Mouse (Mus musculus) stomach, embryonic 16.5 days (tissue): Measurements from ENCODE around the gene Prss38. TPM values are rescaled to one million over a fixed set of nuclear protein-coding genes. Genes with fewer than 3 reads are reported as not detected.

Experiments
- ATAC-seq: fragments of 200-750 bp; cut with Nextera tagmentation; 2 replicates; pipeline ENCODE4 v1.8.0; 2017; ENCODE audit warnings: moderate number of reproducible peaks, moderate TSS enrichment; ENCODE audit not compliant: insufficient read depth, low FRiP score
- H3K27ac ChIP-seq: fragments of 300-500 bp; sonication (generic); 2 replicates; pipeline ENCODE4 v1.5.1; 2014; ENCODE audit warnings: low read length
- H3K27me3 ChIP-seq: fragments of 300-500 bp; sonication (generic); 2 replicates; pipeline ENCODE4 v1.6.1; 2014; ENCODE audit warnings: low read length, control low read depth, mixed read lengths; ENCODE audit not compliant: control insufficient read depth, insufficient read depth
- H3K36me3 ChIP-seq: fragments of 300-500 bp; sonication (generic); 2 replicates; pipeline ENCODE4 v1.6.1; 2014; ENCODE audit warnings: low read length; ENCODE audit not compliant: control insufficient read depth, insufficient read depth
- H3K4me1 ChIP-seq: fragments of 300-500 bp; sonication (generic); 2 replicates; pipeline ENCODE4 v1.6.1; 2014; ENCODE audit warnings: low read length, control low read depth, mixed read lengths; ENCODE audit not compliant: control insufficient read depth, insufficient read depth
- H3K4me2 ChIP-seq: fragments of 300-500 bp; sonication (generic); 2 replicates; pipeline ENCODE4 v1.6.1; 2014; ENCODE audit warnings: low read depth, low read length, mixed read lengths
- H3K4me3 ChIP-seq: fragments of 300-500 bp; sonication (generic); replicated peaks from 2 replicates; pipeline ENCODE4 v1.5.1; 2014; ENCODE audit warnings: mild to moderate bottlenecking, low read length
- H3K9ac ChIP-seq: fragments of 300-500 bp; sonication (generic); 2 replicates; pipeline ENCODE4 v1.6.1; 2014; ENCODE audit warnings: low read length
- H3K9me3 ChIP-seq: fragments of 300-500 bp; sonication (generic); replicated peaks from 2 replicates; pipeline ENCODE4 v1.6.1; 2016; ENCODE audit warnings: low read length, control low read depth; ENCODE audit not compliant: control insufficient read depth
- WGBS: fragments of 180-500 bp; shearing (Covaris S2); extraction: QIAGEN DNeasy Blood & Tissue Kit; methylation state at CpG from one replicate; pipeline ENCODE4 v1.1.7; 2014; 5-methylcytosine and 5-hydroxymethylcytosine counted together
- polyA plus RNA-seq: library from polyadenylated mRNA; unstranded; fragments of >200 nt; fragmentation: Nextera tagmentation; extraction: Ambion mirVana; gene quantifications from 2 replicates; pipeline ENCODE4 v1.2.1, GENCODE M21; 2015

Gene Prss38
- not detected in 2 replicates for polyA plus RNA-seq

DNA sequence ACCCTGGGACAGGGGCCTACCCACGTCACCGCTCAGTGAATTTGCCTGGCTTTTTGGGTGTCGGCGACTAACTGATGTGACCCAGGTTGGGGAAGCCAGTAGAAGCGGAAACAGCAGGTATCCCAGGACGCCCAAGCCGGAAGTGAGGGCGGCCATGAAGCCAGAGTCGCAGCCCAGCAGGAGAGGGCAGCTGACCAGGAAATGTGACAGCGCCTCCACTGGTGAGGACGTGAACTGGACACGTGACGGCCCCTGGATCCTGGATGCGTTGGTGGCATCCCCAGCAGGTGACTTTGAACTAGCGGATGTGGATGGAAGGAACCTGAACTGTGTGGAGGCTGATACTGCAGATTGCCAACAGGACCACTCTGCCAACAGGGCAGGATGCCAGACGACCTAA lies at the start of gene Prss38:
Prss38 (minus strand) TSS at position 183 of the 400 bp plus-strand sequence.
- ATAC-seq: no peak
- no peak within 1 kb of the TSS for H3K9ac ChIP-seq
- 75% methylated on average over 16 of the region's 16 CpGs for WGBS

GRCm38 (mm10) chr11:59423010-59423588 lies 47.6 kb upstream of the Prss38 start:
- Histone ChIP-seq H3K27ac (peak overlapping the region; percentile 70), H3K4me1 (peaks cover 14% of the 10 kb centered on the region), H3K27me3 (no peaks in the 10 kb centered on the region), H3K36me3 (peaks cover 9% of the 10 kb centered on the region), H3K4me3 (no peak overlapping the region), H3K9me3 (no peaks in the 10 kb centered on the region), H3K4me2 (no peak overlapping the region), H3K9ac (0 out of 2 replicates have a peak overlapping the region, but pooled peaks have one; percentile 26)
- 68% methylated on average over 5 of the region's 5 CpGs for WGBS
- ATAC-seq: no peak

More for the DNA sequence above, at the start of gene Prss38:
- no peaks in the 10 kb centered on the region for H3K36me3 ChIP-seq
- no peaks in the 10 kb centered on the region for H3K27me3 ChIP-seq
- H3K27ac ChIP-seq: no peak within 1 kb of the TSS
- H3K4me1 ChIP-seq: no peaks in the 10 kb centered on the region
- H3K4me2 ChIP-seq: no peak within 1 kb of the TSS
- H3K9me3 ChIP-seq: no peaks in the 10 kb centered on the region
- H3K4me3 ChIP-seq: no peak within 1 kb of the TSS

GRCm38 (mm10) chr11:59421967-59422366 lies 46.5 kb upstream of the Prss38 start:
- Histone ChIP-seq H3K9ac (no peak overlapping the region), H3K27me3 (no peaks in the 10 kb centered on the region), H3K4me3 (no peak overlapping the region), H3K36me3 (peaks cover 6% of the 10 kb centered on the region; the same call in 1 of the 2 replicates), H3K4me2 (no peak overlapping the region), H3K9me3 (no peaks in the 10 kb centered on the region), H3K4me1 (peaks cover 14% of the 10 kb centered on the region), H3K27ac (no peak overlapping the region)
- ATAC-seq: no peak
- 89% methylated on average over 2 of the region's 2 CpGs for WGBS

DNA sequence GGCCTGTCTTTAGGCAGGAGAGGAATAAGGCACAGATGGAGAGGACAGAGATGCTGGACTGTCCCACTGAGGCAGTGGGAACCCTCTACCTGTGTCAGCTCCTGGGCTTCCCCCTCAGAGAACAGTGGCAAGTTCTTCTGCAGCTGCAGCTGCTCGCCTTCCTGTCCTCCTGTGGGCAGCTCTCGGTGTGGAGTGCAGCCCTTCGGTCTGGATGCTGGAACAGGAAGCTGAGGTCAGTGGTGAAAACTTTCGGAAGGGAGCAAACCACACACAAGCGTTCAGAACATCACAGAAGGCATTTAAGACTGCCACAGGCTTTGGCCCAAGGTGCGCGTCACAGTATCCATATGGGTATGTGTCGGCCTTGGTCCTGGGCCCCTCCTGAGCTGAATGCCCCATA lies 46.0 kb upstream of the Prss38 start:
- H3K4me3 ChIP-seq: no peak overlapping the region
- 74% methylated on average over 8 of the region's 8 CpGs for WGBS
- H3K9me3 ChIP-seq: no peaks in the 10 kb centered on the region
- no peak overlapping the region for H3K9ac ChIP-seq
- peaks cover 14% of the 10 kb centered on the region for H3K4me1 ChIP-seq
- peaks cover 6% of the 10 kb centered on the region; the same call in 1 of the 2 replicates for H3K36me3 ChIP-seq
- ATAC-seq: no peak
- H3K4me2 ChIP-seq: no peak overlapping the region
- no peaks in the 10 kb centered on the region for H3K27me3 ChIP-seq
- no peak overlapping the region for H3K27ac ChIP-seq

DNA sequence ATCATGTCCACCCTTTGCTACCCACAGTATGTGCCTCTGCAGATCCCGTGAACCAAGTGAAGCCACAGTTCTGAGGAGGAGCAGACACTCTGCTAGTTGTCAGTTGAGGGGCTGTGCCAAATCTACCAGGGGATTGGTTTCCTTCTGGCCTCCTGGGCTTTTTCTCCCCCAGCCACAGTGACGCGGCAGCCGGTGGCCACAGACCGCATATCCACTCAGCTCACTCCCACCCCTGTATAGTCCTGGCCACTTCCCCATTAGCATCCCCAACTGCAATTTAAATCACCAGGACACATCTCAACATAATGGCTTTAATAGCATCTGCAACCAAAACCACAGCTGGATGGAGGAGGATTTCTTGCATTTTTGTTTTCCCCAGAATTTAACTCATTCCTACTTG lies 43.3 kb upstream of the Prss38 start:
- Histone ChIP-seq H3K27me3 (no peaks in the 10 kb centered on the region), H3K9me3 (no peaks in the 10 kb centered on the region), H3K4me1 (peaks cover 12% of the 10 kb centered on the region), H3K27ac (no peak overlapping the region), H3K9ac (no peak overlapping the region), H3K36me3 (0 out of 2 replicates have a peak, but pooled peaks cover under 1% of the 10 kb centered on the region), H3K4me3 (no peak overlapping the region), H3K4me2 (no peak overlapping the region)
- ATAC-seq: no peak
- 65% methylated on average over 5 of the region's 5 CpGs for WGBS

DNA sequence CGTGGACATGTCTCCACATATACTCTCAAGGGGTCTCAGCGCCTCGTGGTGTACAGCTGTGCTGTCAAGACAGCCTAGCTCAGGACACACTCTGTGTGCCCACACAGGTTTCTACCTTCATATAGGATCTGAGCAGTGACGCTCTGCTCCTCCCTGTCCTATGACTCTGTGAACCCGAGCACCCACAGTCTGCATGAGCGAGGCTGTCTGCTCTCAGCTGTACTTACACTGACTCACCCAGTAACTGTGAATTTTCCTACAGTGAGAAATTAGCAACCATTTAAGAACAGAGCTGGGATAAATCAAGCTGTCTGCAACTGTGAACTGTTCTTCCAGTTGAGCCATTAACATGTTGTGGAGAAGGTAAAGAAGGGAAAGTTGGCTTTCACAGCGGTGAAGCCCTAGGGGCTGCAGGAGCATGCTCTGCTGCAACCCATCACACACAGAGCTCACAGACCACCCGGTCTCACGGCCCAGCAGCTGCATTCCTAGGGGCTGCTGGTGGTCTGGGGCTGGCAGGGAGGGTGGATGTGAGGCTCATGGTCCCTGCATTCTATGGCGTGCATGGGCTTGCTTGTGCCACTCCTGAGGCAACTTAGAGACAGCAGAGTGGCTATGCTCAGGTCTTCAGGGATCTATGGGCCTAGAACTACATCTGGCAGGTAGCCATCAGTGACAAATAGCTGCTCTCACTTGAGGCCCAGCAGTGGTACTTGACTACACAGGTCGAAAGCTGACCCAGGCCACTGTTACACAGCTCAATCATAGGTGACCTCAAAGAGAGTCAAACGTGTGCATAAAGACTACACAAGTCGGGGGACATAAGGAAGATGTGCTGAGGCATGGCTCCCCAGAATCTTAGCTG lies 37.8 kb upstream of the Prss38 start:
- H3K27ac ChIP-seq: peak overlapping the region; percentile 3; the same call in 1 of the 2 replicates
- peak; percentile 62; the same call in 1 of the 2 replicates for ATAC-seq
- H3K4me3 ChIP-seq: no peak overlapping the region
- 73% methylated on average over 13 of the region's 13 CpGs for WGBS
- H3K27me3 ChIP-seq: no peaks in the 10 kb centered on the region
- no peak overlapping the region for H3K9ac ChIP-seq
- H3K9me3 ChIP-seq: no peaks in the 10 kb centered on the region
- no peaks in the 10 kb centered on the region for H3K36me3 ChIP-seq
- 0 out of 2 replicates have a peak, but pooled peaks cover 11% of the 10 kb centered on the region for H3K4me1 ChIP-seq
- no peak overlapping the region for H3K4me2 ChIP-seq

DNA sequence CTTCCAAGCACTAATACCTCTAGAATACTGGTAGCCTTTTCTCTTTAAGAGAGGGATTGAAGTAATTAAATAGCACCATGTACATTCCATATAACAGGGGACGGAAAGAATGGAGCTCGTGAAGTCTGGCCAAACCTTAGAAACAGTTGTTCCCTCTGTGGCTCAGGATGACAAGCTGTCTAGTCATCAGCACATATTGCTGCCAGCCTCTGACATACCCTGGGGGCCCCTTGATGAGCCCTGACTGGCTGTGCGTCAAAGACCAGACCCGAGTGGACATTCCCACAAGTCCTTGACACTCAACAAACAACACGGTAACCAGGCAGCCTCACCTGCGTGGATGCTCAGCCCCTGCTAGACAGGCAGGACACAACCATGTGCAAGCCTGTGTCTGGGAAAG lies 36.6 kb upstream of the Prss38 start:
- no peak overlapping the region for H3K4me3 ChIP-seq
- no peaks in the 10 kb centered on the region for H3K27me3 ChIP-seq
- H3K4me2 ChIP-seq: no peak overlapping the region
- H3K9ac ChIP-seq: no peak overlapping the region
- H3K27ac ChIP-seq: no peak overlapping the region
- no peaks in the 10 kb centered on the region; the same call in 1 of the 2 replicates for H3K36me3 ChIP-seq
- 0 out of 2 replicates have a peak, but pooled peaks cover 11% of the 10 kb centered on the region for H3K4me1 ChIP-seq
- no peak for ATAC-seq
- no peaks in the 10 kb centered on the region for H3K9me3 ChIP-seq
- 75% methylated on average over 6 of the region's 6 CpGs for WGBS

GRCm38 (mm10) chr11:59410851-59411250 lies 35.4 kb upstream of the Prss38 start:
- Histone ChIP-seq H3K27ac (no peak overlapping the region; the same call in 1 of the 2 replicates), H3K27me3 (no peaks in the 10 kb centered on the region), H3K36me3 (no peaks in the 10 kb centered on the region; the same call in 1 of the 2 replicates), H3K4me3 (no peak overlapping the region), H3K4me2 (no peak overlapping the region), H3K4me1 (0 out of 2 replicates have a peak, but pooled peaks cover 11% of the 10 kb centered on the region), H3K9me3 (no peaks in the 10 kb centered on the region), H3K9ac (no peak overlapping the region)
- ATAC-seq: no peak
- 61% methylated on average over 2 of the region's 2 CpGs for WGBS

- Histone ChIP-seq H3K4me3 (no peak overlapping the region), H3K9me3 (no peaks in the 10 kb centered on the region), H3K4me1 (0 out of 2 replicates have a peak, but pooled peaks cover 4% of the 10 kb centered on the region), H3K27me3 (no peaks in the 10 kb centered on the region), H3K27ac (no peak overlapping the region), H3K36me3 (no peaks in the 10 kb centered on the region; the same call in 1 of the 2 replicates), H3K4me2 (no peak overlapping the region), H3K9ac (no peak overlapping the region)
- ATAC-seq: no peak
- 86% methylated on average over 1 of the region's 1 CpGs for WGBS
Measured at GRCm38 (mm10) chr11:59405761-59406160, 30.3 kb upstream of the Prss38 start.
